Mouse (Mus musculus) neural tube, embryonic 11.5 days (tissue): ENCODE data around the gene Tcf7l1. TPM values are rescaled to one million over a fixed set of nuclear protein-coding genes. Genes with fewer than 3 reads are reported as not detected.

Experiments used
- ATAC-seq: fragments of 200-750 bp; cut with Nextera tagmentation; 2 replicates; pipeline ENCODE4 v1.8.0; 2017; ENCODE audit warnings: moderate number of reproducible peaks, mild to moderate bottlenecking, moderate TSS enrichment, moderate library complexity; ENCODE audit not compliant: insufficient read depth, low FRiP score, low TSS enrichment
- DNase-seq: peaks from one replicate; pipeline ENCODE4 v3.0.0-alpha.2; 2015; ENCODE audit warnings: low spot score
- H3K27ac ChIP-seq: fragments of 300-500 bp; sonication (generic); 2 replicates; pipeline ENCODE4 v1.5.1; 2014; ENCODE audit warnings: low read depth, mild to moderate bottlenecking, low read length
- H3K27me3 ChIP-seq: fragments of 300-500 bp; sonication (generic); 2 replicates; pipeline ENCODE4 v1.6.1; 2014; ENCODE audit warnings: mild to moderate bottlenecking, low read length, mixed read lengths; ENCODE audit not compliant: control insufficient read depth, insufficient read depth
- H3K36me3 ChIP-seq: fragments of 300-500 bp; sonication (generic); 2 replicates; pipeline ENCODE4 v1.6.1; 2014; ENCODE audit warnings: mild to moderate bottlenecking, low read length, moderate library complexity, mixed read lengths; ENCODE audit not compliant: control insufficient read depth, insufficient read depth
- H3K4me1 ChIP-seq: fragments of 300-500 bp; sonication (generic); 2 replicates; pipeline ENCODE4 v1.6.1; 2014; ENCODE audit warnings: low read length, mixed read lengths; ENCODE audit not compliant: control insufficient read depth, insufficient read depth
- H3K4me2 ChIP-seq: fragments of 300-500 bp; sonication (generic); 2 replicates; pipeline ENCODE4 v1.6.1; 2014; ENCODE audit warnings: low read depth, mild to moderate bottlenecking, moderate library complexity
- H3K4me3 ChIP-seq: fragments of 300-500 bp; sonication (generic); 2 replicates; pipeline ENCODE4 v1.5.1; 2014; ENCODE audit warnings: low read depth, low read length
- H3K9ac ChIP-seq: fragments of 300-500 bp; sonication (generic); 2 replicates; pipeline ENCODE4 v1.6.1; 2014; ENCODE audit warnings: mild to moderate bottlenecking, low read length
- H3K9me3 ChIP-seq: fragments of 300-500 bp; sonication (generic); 2 replicates; pipeline ENCODE4 v1.6.1; 2016; ENCODE audit warnings: low read length; ENCODE audit not compliant: control insufficient read depth
- WGBS: fragments of 180-500 bp; shearing (Covaris S2); extraction: QIAGEN DNeasy Blood & Tissue Kit; methylation state at CpG from one replicate; pipeline ENCODE4 v1.1.7; 2014; 5-methylcytosine and 5-hydroxymethylcytosine counted together
- polyA plus RNA-seq: library from polyadenylated mRNA; unstranded; fragments of >200 nt; fragmentation: Nextera tagmentation; extraction: Ambion mirVana; gene quantifications from 2 replicates; pipeline ENCODE4 v1.2.1, GENCODE M21; 2014

The Tcf7l1 gene
- polyA plus RNA-seq, 1 experiment from 2014 or later = 21.8 TPM

- no peak for DNase-seq
- Histone ChIP-seq H3K4me3 (no peak overlapping the region), H3K4me2 (no peak overlapping the region), H3K4me1 (no peaks in the 10 kb centered on the region), H3K9me3 (no peaks in the 10 kb centered on the region), H3K36me3 (peaks cover 4% of the 10 kb centered on the region; the same call in 1 of the 2 replicates), H3K9ac (no peak overlapping the region), H3K27ac (no peak overlapping the region), H3K27me3 (no peaks in the 10 kb centered on the region)
- 73% methylated on average over 6 of the region's 6 CpGs for WGBS
- no peak for ATAC-seq
Measured at GRCm38 (mm10) chr6:72631700-72632099, 157.4 kb downstream of the Tcf7l1 start.

- Histone ChIP-seq H3K36me3 (peaks cover 4% of the 10 kb centered on the region; the same call in 1 of the 2 replicates), H3K4me3 (no peak overlapping the region), H3K27me3 (no peaks in the 10 kb centered on the region), H3K27ac (no peak overlapping the region), H3K4me1 (no peaks in the 10 kb centered on the region), H3K9ac (no peak overlapping the region), H3K4me2 (no peak overlapping the region), H3K9me3 (no peaks in the 10 kb centered on the region)
- 89% methylated on average over 14 of the region's 14 CpGs for WGBS
- ATAC-seq = no peak
- DNase-seq = no peak
Measured at GRCm38 (mm10) chr6:72630961-72631360, 158.1 kb downstream of the Tcf7l1 start.

DNA sequence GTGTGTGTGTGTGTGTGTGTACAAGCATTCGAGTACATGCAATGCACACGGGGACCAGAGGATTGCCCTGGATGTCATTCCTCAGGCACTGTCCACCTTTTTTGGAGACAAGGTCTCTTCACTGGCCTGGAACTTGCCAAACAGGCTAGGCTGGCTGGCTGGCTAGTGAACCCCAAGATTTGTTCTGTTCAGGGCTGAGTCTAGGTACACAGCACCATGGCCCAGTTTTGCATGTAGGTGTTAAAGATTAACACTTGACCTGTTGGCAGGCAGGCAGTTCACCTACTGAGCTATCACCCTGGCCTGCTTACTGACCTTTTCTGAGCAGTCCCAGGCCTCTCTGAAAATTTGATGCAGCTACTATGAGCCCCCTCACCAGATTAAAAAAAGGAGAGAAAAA lies 158.7 kb downstream of the Tcf7l1 start:
- Histone ChIP-seq H3K36me3 (peaks cover 4% of the 10 kb centered on the region; the same call in 1 of the 2 replicates), H3K27me3 (no peaks in the 10 kb centered on the region), H3K27ac (no peak overlapping the region), H3K4me1 (no peaks in the 10 kb centered on the region), H3K4me2 (no peak overlapping the region), H3K4me3 (no peak overlapping the region), H3K9me3 (no peaks in the 10 kb centered on the region), H3K9ac (no peak overlapping the region)
- 88% methylated on average over 2 of the region's 2 CpGs for WGBS
- DNase-seq (no peak), ATAC-seq (no peak)

DNA sequence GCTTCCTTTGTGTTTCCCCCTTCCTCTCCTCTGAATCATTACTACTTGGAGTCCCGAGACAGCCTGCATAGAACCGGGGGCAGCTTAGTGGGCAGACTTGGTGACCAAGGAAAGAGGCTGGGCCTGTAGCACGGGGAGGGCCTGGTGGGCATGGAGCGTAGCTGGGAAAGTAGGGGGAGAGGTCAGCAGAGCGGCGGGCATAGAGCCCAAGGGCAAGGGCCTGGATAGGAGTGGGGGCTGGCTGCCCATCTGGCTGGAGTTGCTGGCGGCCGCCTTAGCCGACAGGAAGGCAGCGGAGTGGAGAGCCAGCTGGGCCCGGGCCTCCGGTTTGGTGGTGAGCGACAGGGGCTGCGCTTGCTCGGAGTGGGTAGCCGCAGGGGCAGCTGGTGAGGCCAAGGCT lies 161.8 kb downstream of the Tcf7l1 start:
- 93% methylated on average over 16 of the region's 16 CpGs for WGBS
- ATAC-seq = no peak
- Histone ChIP-seq H3K27me3 (no peaks in the 10 kb centered on the region), H3K4me2 (no peak overlapping the region), H3K27ac (no peak overlapping the region), H3K36me3 (peaks cover 4% of the 10 kb centered on the region; the same call in 1 of the 2 replicates), H3K4me3 (no peak overlapping the region), H3K4me1 (no peaks in the 10 kb centered on the region), H3K9ac (no peak overlapping the region), H3K9me3 (no peaks in the 10 kb centered on the region)
- no peak for DNase-seq

DNA sequence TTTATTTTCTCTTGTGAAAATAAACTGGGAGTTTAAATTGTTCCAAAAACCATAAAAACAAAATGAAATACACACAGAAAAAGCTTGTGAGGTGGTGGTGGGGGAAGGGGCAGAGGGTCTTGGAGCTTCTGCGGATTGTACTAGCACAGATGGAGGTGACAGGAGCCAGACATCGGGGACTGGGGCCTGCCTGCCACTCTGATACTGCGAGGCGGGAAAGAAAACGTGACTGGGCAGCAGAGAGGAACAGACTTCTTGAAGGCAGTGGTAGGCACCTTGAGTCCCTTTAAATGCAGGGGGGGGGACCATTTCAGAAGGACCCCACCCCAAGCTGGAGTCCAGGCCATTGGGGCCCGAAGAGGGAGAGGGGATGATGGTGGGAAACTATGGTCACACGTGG lies 162.7 kb downstream of the Tcf7l1 start:
- H3K36me3 ChIP-seq = peaks cover 4% of the 10 kb centered on the region; the same call in 1 of the 2 replicates

GRCm38 (mm10) chr6:72623661-72624402 lies 165.2 kb downstream of the Tcf7l1 start:
- H3K9me3 ChIP-seq = no peaks in the 10 kb centered on the region
- H3K4me3 ChIP-seq = no peak overlapping the region
- H3K9ac ChIP-seq = no peak overlapping the region
- WGBS = 88% methylated on average over 8 of the region's 8 CpGs
- DNase-seq (no peak), ATAC-seq (no peak)
- H3K4me1 ChIP-seq = no peaks in the 10 kb centered on the region
- H3K27me3 ChIP-seq = no peaks in the 10 kb centered on the region
- H3K36me3 ChIP-seq = peaks cover 4% of the 10 kb centered on the region; the same call in 1 of the 2 replicates
- H3K27ac ChIP-seq = no peak overlapping the region
- no peak overlapping the region for H3K4me2 ChIP-seq

More for the DNA sequence above, 162.7 kb downstream of the Tcf7l1 start:
- no peak overlapping the region for H3K4me3 ChIP-seq
- 89% methylated on average over 7 of the region's 7 CpGs for WGBS
- DNase-seq (no peak), ATAC-seq (no peak)
- no peak overlapping the region for H3K4me2 ChIP-seq
- no peaks in the 10 kb centered on the region for H3K27me3 ChIP-seq
- no peak overlapping the region for H3K9ac ChIP-seq
- H3K9me3 ChIP-seq = no peaks in the 10 kb centered on the region
- H3K4me1 ChIP-seq = no peaks in the 10 kb centered on the region
- no peak overlapping the region for H3K27ac ChIP-seq

DNA sequence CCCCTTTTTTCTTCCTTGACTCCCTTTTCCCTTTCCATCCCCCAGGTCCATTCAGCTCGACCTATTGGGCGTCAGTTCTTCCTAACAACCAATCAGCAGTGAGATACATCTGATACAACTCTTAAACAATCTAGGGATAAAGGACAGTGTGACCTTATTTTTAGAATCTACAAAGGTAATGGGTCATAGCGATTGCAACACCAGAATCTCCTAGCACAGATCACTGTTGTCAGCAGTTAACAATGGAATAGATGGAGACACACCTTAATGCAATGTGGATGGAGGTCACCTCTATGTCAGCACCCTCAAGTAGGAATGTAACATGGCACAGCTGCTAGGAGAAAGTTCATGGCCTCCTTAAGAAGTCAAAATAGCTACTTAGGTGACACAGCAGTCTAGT lies 166.1 kb downstream of the Tcf7l1 start:
- 35% methylated on average over 3 of the region's 3 CpGs for WGBS
- DNase-seq (no peak), ATAC-seq (no peak)
- no peaks in the 10 kb centered on the region for H3K9me3 ChIP-seq
- no peaks in the 10 kb centered on the region for H3K4me1 ChIP-seq
- H3K4me3 ChIP-seq = no peak overlapping the region
- no peak overlapping the region for H3K4me2 ChIP-seq
- peaks cover 4% of the 10 kb centered on the region; the same call in 1 of the 2 replicates for H3K36me3 ChIP-seq
- no peak overlapping the region for H3K27ac ChIP-seq
- H3K9ac ChIP-seq = no peak overlapping the region
- H3K27me3 ChIP-seq = no peaks in the 10 kb centered on the region

- no peak for DNase-seq
- peaks cover under 1% of the 10 kb centered on the region; the same call in 1 of the 2 replicates for H3K4me1 ChIP-seq
- H3K27me3 ChIP-seq = no peaks in the 10 kb centered on the region
- H3K4me3 ChIP-seq = no peak overlapping the region
- H3K36me3 ChIP-seq = no peaks in the 10 kb centered on the region
- no peak overlapping the region for H3K27ac ChIP-seq
- WGBS = 86% methylated on average over 5 of the region's 5 CpGs
- no peak overlapping the region for H3K9ac ChIP-seq
- no peak for ATAC-seq
- H3K9me3 ChIP-seq = no peaks in the 10 kb centered on the region
- H3K4me2 ChIP-seq = no peak overlapping the region
Measured at GRCm38 (mm10) chr6:72620920-72621319, 168.1 kb downstream of the Tcf7l1 start.
